Mouse (Mus musculus) spleen, embryonic (tissue): ENCODE data around the gene Kcnma1.

Source experiments
- CTCF ChIA-PET: fragments of 350-600 bp; sonication (Branson Sonifier 250); formaldehyde crosslinking; loops from one replicate; lab custom pipeline; 2022; lab: Charles Lee

Gene Kcnma1

DNA sequence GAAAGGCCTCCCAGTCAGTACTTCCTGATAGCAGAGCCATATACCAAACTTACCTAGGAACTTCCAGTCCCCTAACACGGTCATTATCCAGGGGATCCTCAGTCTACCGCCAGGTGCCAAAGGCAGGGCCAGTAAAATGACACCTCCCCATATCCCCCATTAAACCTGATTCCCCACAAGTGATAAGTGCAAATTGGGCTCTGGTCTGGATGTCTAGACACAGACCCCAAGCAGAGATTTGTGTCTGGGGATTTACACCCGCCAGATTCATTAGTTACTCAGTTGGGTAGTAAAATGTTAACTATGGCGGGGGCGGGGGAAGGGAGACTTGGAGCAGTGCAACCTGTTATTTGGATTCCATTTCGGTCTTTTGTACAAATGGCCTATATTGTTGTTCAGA is 562.6 kb downstream of the Kcnma1 start:
- CTCF ChIA-PET = no interaction called here

DNA sequence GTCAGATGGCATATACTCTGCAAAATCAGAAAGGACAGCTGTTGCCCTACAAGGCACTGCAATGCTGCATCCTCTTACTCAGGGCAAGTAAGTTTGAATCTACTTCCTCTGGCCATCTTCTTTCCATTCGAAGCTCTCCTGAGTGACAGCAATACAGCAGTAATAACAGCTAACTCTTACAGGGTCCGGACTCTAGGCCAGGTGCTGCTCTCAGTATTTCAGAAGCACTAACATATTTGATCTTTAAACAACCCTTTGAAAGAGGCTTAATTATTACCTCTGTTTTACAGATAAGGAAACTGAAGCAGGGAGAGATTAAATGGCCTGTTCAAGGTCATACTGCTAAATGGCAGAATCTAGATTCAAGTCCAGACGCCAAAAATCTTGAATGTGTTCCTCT is 576.8 kb downstream of the Kcnma1 start:
- CTCF ChIA-PET = no interaction called here

DNA sequence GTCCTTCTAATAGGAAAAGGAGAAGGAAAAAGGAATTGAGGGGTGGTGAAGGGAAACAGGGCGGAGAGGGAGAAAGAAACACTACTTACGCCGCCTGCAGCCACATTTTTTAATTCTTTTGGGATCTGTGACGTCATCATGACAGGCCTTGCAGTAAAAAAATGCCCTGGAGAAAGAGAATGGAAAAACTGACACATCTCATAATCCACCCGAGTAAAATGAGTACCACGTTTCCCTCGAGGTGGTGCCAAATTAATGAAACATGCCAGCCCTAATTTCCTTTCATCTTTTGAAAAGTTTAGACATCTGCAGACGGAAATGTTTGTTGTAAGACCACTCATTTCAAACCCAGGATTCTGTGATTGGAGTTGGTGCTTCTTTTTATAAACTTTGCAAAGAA is 578.4 kb downstream of the Kcnma1 start:
- CTCF ChIA-PET = no interaction called here

DNA sequence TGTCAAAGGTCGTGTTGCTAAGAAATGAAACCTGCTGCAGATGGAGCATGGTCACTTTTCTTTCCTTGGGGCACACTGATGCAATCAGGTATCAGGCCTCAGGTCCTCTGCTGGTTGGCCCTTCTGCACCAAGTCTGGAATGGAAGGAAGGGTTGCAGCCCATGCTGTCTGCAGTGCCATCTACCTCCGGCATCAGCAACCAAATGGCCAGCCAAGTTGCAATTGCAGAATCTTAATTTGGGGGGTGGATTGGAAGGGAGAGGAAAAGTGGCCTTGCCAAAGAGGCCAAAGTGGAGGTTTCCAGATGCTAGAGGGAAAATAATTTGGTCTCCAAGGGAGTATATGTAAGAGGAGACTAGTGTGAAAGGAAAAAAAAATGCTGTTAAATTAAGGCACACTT is 584.3 kb downstream of the Kcnma1 start:
- CTCF ChIA-PET = no interaction called here

DNA sequence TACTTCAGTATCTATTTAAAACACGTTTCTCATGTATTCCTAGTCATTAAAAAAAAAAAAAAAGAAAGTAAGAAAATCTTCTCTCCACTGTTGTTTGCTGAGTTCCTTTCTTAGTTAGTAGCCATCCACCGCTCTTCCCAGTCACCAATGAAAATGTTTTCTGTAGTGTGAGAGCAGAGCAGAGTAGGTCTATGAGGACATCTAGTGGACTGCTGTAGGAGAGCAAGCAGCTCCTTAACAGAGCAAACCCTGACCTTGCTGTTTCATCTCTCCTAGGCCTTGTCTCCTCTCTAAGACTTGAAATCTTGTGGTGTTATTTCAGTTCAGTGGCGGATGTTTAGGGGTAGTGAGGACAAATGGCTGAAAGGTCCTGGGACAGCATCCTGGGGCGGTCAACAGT is 585.2 kb downstream of the Kcnma1 start:
- CTCF ChIA-PET = no interaction called here

DNA sequence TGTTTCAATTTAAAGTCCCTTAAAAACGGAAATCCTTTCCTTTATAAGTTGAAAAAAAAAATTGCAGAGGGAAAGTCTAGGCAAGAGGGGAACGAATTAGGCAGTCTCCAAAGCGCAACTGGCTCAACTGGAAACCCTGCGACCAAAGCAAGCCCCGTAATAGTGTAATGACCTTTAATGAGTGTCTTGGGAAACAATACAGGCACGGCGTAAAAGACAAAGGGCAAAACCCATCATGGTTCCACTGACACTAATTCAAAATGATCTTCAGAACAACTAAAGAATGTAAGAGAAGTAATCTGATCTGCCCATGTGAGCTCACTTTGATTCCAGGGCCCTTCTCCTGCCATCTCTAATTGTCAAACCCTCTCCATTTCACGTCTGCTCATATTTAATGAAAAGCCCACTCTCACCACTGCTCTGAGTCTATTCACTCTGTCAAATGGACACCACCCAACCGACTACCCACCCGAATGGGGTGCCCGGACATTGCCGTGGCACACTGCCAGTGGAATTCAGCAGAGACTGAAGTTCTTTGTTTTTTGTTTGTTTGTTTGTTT is 591.7 kb downstream of the Kcnma1 start:
- CTCF ChIA-PET = no interaction called here

DNA sequence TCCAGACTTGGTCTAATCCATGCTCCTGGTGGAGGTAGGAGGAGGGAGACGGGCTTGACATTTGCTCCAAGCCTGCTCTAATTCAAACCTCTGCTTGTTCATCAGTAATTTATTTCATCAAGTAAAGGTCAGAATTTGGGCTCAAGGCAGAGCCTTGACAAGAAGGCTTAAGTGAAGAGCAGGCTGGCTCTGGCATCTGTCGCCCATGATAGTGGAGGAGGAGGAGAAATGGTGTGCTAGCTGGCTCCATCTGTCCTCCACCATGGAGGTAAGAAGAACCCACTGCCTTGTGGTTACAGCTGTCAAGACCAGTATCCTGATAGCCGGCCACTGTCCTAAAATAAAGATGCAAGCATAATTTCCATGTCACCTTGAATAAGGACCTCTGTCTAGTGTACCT is 595.3 kb downstream of the Kcnma1 start:
- CTCF ChIA-PET = no interaction called here

DNA sequence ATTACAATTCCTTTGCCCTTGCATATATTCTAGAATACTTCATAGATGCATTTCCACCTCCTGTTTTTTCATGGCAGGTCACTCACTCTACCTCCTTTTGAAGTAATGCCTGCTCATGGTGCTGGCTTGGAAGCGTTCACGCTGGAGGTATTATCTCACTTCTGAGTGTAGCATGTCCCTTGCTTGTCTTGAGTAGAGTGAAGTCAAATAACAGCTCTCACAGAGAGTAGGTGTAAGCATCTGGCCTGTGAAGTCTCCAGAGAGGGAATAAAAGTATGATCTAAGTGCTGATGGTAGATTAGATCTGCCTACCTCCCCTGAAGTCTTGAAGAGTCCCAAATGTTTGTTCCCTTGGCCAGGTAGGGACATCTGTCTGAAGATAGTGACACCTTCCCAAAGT is 607.2 kb downstream of the Kcnma1 start:
- CTCF ChIA-PET = no interaction called here

DNA sequence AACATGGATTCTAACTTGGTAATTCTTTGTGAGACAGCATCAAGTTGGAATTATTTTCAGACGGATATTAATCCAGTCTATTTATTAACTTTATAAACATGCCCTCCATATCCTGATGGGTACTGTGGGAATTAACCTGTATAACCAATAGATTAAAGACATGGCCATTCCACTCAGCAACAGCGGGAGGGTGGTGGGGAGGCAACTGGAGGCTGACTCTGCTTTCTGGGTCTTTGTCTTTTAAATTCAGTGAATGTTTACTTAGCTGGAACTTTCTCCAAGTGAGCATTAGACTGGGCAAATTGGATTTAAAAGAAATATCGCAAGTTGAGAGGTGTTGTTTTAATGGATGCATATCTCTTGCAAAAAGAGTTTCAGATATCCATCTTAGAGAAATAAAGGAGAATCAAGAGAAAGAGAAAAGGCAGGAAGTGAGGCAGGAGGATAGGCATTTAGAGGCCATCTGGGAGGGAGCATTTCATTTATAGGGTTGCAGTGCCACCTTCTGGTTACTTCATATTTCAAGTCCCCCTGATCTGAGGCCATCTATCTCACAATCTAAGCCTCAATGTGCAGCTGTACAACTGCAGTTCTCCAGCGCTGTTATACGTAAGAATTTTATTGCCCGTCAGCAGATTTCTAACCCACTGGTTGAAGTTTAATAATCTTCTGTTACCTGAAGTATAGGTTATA is 613.4 kb downstream of the Kcnma1 start:
- CTCF ChIA-PET = no interaction called here

DNA sequence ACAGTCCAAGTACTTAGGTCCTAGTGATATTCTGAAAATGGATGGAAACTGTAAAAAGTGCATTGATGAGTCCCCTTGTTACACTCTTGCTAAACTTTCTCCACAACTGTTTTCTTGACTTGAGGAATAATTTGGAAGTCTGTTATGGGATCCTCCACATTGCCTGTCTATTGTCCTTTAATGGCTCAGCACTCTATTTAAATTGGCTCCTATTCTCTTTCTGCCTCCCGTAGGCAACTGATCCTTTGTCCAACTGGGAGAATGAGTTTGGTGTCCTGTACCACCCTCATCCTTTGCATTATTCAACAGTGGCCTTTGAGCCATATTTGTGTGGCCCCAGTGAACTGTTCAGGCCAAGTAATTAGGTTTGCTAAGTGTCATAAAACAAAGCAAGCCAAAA is 616.6 kb downstream of the Kcnma1 start:
- CTCF ChIA-PET = no interaction called here

DNA sequence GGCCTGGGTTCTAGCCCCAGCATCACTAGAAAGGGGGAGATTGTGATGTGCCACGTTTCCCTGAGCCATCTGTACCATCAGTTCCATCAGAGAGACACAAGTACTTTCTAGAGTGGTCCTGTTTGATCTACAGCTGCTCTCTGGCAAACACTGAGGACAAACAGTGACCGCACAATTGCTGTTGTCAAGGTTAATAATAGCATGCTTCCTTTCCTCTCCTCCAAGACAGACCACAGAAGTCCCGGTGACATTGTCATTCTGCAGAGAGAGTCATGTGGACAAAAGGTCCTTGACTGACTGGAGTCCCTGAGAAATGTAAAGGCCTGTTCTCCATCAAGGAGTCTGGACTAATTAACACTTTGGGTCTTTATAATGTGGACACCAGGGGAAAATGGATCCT is 622.7 kb downstream of the Kcnma1 start:
- CTCF ChIA-PET = no interaction called here

DNA sequence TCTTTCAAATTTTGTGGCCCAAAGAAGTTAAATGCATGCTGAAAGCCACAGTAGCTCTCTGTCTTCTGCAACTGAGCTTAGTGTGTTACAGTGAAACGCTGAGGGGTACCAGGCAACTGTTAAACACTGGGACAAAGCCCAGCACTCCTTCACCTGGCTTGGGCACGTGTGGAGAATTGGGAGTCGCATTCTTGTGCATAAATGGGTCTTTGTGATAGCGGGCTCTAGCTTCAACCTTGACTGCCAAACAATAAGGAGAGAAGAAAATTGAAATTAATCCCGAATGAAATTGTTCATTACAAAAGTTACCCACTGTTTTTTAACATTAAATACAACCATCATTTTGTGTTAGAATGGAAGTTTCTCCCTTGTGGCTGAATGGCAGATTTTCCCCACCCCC is 623.5 kb downstream of the Kcnma1 start:
- CTCF ChIA-PET = no interaction called here

DNA sequence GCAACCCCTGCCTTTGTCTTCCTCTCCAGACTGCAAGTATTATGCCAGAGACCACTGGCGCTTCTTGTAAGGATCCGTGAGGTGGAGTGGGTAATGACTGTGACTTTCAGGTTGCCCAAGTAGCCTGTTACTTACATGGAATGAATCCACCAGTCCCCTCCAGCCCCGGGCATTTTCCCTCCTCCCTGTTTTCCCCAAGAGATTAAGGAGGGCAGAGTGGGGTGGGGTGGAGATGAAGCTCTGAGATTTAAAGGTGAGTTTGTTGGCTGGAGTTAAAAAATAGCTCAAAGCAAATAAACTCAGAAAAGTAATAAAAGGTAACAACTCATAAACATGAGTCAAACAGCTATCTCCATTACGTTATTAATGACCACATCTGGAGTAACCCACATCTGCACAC is 624.1 kb downstream of the Kcnma1 start:
- CTCF ChIA-PET = no interaction called here

DNA sequence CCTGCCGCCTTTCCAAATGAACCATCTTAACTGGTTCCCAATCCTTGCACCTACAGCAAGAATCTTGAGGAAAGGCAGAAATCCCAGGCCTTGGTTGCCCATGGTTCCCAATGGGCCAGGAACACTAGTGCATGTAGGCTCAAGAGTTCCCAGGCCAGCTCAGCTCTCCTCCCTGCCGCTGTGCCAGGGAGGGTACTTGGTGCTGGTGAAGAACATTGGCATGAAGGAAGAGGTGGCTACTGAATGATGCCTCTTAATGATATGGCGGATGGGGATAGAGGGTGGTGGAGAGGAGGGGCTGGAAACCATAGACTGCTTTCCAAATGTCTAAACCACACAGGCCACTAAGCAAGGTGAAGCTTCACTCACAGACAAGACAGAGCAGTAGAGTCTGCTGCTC is 627.5 kb downstream of the Kcnma1 start:
- CTCF ChIA-PET = no interaction called here

DNA sequence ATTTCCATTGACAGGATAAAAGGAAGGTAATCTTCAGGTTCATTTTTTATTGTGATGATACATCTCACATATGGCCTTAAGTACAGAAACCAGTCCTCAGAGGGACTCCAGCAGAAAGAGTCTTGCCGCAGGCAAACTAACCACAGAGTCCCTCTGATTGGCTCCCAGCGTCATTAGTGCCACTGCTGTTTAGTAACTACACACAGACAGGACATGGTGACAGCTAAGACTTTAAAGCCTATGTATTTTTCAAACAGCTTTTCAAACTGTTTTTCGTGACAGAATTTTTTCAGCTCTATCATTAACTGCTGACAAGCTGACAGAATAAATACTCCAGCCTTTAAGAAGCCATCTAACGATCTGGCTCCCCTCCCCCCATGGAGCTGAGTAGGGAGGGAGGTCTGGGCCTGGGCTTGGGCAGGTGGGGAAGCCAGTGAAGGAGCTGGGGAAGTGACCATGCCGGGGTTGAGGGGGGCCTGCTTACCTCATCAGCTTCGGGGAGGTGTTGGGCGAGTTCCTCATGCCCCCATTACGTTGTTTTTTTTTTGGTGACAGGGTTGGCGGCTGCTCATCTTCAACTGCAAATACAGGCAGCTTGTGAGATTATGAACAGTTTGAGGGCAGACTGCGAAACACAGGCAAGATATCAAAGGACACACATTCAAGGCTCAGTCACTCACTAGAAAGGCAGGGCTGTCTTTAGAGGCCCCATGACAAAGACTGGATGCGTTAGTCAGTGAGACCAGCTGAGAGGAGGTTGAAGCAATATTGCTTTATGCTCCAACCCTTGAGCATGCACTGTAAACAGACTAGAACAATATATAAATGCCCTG is 628.3 kb downstream of the Kcnma1 start:
- CTCF ChIA-PET = no interaction called here

DNA sequence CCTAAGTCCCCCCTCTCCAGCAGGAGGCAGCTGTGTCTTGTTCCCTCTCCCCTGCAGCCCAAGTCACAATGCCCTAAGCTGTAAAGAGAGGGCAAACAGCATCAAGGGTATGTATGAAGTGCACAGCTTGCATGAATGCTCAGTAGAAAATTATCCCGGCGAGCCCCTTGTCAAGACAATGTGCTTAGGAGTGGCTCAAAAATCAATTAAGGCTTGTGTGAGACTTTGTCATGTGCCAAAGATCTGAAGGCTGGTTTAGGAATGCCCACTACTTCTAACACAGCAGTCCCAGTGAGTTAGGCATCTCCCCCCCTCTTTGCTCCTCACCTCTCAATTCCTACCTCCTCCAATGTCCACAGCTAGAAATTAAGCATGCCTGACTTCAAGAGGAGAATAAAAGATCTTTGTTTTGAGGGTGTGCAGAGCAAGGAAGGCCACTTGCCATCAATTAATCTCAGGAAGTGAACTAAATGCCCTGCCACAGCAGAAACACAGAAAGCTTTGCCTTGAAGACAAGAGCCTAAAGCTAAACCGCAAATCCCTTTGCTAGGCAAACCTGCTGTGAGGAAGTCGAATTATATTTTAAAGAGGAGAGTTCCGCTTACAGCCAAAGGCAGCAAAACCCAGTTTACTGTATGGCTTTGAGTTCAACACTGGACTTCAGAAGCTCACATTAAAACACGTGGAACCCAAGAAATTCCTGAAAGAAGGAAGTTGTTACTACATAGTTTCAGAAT is 635.8 kb downstream of the Kcnma1 start:
- CTCF ChIA-PET = interaction anchor here (0.7 kb wide), 1 partner anchor 809 kb away, joined by 3 read pairs; no protein-coding TSS in a partner anchor

DNA sequence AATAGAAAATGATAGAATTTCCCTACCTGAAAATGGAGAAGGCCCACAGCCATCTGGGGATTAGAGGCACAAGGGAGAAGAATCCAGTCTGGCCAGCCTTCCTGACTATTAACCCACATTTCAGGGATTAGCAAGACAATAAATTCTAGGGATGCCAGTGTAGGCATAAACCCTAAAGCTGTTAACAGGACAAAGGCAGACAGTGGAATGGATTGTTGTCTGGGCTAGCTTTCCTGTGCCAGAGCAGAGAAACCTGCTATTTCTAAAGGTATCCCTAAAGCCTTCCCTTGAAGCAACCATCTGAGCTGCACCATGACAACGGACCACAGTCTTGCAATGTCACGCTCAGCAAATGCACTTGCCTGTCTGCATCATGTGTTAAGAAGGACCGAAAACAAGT is 642.3 kb downstream of the Kcnma1 start:
- CTCF ChIA-PET = no interaction called here

DNA sequence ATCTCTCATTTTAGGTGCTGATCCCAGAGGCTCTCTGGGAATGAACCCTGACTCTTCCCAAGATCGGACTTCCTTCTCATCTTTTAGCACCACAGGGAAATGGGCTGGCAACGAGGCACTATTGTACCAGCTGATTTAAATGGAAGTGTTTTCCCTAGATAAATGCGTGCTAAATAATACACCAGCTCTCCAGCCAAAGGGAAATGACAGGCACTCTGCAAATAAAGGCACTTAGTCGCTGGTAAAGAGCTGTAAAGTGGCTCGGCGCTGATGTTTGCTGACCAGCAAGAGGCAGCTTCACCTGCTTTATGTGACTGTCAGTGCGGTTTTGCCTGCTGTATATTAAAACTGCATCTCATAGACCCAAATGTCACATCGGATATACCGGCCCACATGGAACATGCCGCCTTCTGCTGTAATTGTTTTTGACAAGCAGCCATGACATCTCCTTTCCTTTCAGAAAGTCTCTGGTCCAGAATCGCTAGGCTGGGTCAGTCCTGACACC is 653.7 kb downstream of the Kcnma1 start:
- CTCF ChIA-PET = no interaction called here

DNA sequence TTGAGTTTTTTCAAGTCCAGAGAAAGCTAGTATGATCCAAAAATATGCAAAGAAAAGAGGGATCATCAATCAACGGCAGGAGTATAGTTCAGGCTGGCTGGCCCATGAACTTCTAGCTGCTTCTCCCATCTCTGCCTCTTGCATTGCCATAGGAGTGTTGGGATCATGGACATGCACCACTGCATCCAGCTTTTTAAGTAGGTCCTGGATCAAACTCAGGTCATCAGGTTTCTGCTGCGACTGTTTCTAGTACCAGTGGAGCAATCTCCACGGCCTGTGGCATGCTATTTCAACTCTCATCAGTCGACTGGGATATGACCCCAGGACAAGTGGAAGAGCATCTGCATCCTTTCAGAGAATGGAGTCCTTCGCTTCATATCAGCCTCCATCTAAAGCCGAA is 655.5 kb downstream of the Kcnma1 start:
- CTCF ChIA-PET = no interaction called here

DNA sequence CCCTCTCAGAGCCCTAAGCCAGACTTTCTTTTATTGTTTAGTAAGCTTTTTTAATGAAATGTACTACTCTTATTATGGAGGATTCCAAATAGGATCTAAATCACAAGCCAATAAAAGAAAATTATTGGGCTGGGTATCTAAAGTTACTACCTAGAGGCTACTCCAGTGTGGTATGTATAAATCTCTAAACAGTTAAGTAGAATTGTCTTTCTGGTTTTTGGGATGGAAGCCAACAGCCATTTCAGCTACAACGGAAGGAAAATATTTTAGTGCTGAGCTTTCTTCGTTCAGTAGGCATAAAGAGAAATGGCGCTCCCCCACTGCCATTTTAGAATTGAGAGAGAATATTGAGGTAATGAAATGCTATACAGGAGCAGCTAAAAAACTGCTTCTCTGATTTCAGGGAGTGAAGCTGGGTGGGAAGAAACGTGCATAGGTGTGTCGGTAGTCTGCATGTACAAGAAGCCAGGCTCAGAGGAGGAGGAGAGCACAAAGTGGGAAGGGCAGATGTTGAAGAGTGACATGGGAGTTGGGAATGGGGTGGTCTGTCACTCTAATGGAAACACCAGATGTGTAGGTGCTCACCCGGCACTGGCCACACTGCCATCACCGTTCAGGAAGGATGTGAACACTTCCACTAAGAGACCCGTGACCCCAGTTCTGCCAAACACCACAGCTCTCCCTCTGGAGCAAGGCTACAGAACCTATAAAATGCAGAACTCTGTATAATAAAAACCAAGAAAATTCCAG is 656.6 kb downstream of the Kcnma1 start:
- CTCF ChIA-PET = no interaction called here

DNA sequence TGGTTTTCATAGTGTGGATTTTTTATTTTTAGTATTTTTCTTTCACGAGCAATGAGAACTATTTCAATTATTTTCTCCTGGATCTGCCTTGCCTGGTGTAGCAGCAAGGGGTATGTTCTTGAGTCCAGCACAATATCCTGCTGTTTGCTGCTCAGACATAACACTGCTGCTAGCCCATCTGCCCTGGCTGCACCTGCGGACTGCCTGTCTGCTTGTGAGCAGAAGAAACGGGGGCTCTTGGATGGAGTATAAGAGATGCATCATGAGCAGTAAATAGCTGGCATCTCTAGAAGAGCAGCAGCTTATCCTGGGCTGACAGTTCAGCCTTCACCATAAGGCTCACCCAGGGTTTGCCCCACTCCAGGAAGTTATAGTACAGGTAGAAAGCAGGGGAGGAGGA is 687.5 kb downstream of the Kcnma1 start:
- CTCF ChIA-PET = no interaction called here
